Mouse (Mus musculus): ENCODE results near the gene Map4k3.
A peak's percentile ranks its signal among the peaks of the same experiment; 100 is the strongest.
"Not testable (repeated sequence)": the region's sequence is repeated elsewhere in the genome, so short reads cannot be mapped to it uniquely, and the experiment has no call there.

Gene Map4k3

GRCm38 (mm10) chr17:80560669-80561401 lies 167.4 kb downstream of the Map4k3 start:
- peak; percentile 75 for DNase-seq

GRCm38 (mm10) chr17:80559745-80560144 lies 168.5 kb downstream of the Map4k3 start:
- no peak for DNase-seq

- DNase-seq: peak; percentile 54
Measured at GRCm38 (mm10) chr17:80559050-80559449, 169.2 kb downstream of the Map4k3 start.

DNA sequence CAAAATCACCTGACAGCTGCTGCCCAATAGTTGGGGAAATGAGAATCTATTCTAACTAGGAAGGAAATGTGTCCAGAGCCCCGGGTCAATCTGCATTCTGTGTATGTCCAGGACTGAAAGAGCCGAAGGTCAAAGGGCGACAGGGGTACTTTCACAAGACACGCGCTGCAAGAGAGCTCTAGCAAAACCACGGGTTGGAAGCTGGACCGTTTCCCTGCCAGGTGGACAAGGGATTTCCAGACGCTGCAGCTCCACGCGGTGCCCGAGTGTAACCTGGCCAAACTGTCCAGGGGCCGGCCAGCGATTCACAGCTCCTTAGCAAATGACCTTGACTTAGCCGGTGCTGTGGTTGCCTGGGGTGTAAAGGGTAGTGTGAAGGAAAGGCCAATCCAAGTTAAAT lies 169.7 kb downstream of the Map4k3 start:
- peak; percentile 51 for DNase-seq

DNA sequence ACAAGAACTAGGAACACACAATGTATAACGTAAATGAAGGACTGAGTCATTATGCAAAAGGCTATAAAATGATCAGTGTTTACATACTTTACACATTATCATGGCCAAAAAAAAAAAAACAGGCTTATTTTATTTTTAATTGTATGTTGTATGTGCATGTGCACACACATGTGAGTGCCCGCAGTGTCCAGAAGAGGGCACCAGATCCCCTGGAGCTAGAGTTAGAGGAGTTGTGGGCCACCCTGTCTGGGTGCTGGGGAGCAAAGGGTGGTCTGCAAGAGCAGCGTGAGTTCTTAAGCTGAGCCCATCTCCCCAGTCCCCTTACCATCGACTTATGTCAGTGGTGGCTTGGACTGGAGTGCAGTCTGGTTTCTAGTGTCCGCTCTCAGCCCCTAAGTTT lies 170.8 kb downstream of the Map4k3 start:
- DNase-seq: no peak

- DNase-seq: peak; percentile 80
Measured at GRCm38 (mm10) chr17:80553318-80554270, 174.7 kb downstream of the Map4k3 start.

- no peak for DNase-seq
Measured at GRCm38 (mm10) chr17:80552653-80553052, 175.6 kb downstream of the Map4k3 start.

DNA sequence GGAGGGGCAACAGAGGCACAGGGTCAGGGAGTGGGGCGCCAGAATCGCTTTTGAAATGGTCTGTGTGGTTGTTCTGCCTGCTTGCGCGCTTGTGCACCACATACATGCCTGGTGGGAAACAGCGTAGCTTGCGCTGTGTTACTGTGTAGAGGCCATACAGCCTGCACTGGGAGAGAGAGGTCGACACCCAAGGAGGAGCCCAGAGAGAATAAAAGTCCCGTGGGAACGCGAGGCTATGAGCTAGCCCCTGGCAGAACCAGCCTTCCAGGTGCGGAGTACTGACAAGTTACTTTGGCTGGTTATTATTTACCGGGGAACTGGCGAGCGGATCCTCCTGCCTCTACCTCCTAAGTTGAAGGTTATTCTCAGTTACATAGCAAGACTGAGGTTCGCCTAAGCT lies 177.3 kb downstream of the Map4k3 start:
- no peak for DNase-seq

- no peak for DNase-seq
Measured at GRCm38 (mm10) chr17:80546846-80547245, 181.4 kb downstream of the Map4k3 start.

DNA sequence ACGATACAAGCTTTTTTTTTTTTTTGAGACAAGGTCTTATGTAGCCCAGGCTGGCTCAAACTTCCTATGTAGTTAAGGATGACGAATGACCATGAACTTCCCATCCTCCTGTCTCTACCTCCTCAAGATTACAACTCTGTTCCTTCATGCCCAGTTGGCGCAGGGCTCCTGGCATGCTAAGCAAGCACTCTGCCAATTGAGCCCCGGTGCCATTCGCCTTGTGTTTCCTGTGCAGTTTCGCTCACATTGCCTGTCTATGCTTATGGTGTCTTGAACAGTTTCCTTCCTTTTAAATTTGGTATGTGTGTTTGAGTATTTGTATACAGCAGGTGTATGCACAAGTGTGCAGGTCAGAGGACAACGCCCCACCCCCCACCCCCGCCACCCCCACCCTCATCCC lies 182.1 kb downstream of the Map4k3 start:
- no peak for DNase-seq

- no peak for DNase-seq
Measured at GRCm38 (mm10) chr17:80543646-80544045, 184.6 kb downstream of the Map4k3 start.

- DNase-seq: no peak
Measured at GRCm38 (mm10) chr17:80537136-80537535, 191.1 kb downstream of the Map4k3 start.

- no peak for DNase-seq
Measured at GRCm38 (mm10) chr17:80535633-80536032, 192.7 kb downstream of the Map4k3 start.

GRCm38 (mm10) chr17:80531351-80531750 lies 196.9 kb downstream of the Map4k3 start:
- DNase-seq: not testable (repeated sequence)

All from kidney, adult 18-20 months (tissue).